Mouse (Mus musculus) heart, adult 11 months (tissue): ENCODE measurements around the gene Nub1.
A peak's percentile ranks its signal among the peaks of the same experiment; 100 is the strongest.

ENCODE experiments used
- DNase-seq: peaks from one replicate; pipeline ENCODE4 v3.0.0; 2022

Gene Nub1

GRCm38 (mm10) chr5:24704615-24705014 is 19.3 kb downstream of the Nub1 start:
- DNase-seq: no peak

GRCm38 (mm10) chr5:24709962-24710361 is 24.6 kb downstream of the Nub1 start:
- peak; percentile 94 for DNase-seq

- DNase-seq: no peak
Measured at GRCm38 (mm10) chr5:24711615-24712014, 26.3 kb downstream of the Nub1 start.

- peak; percentile 91 for DNase-seq
Measured at GRCm38 (mm10) chr5:24713199-24713598, 27.9 kb downstream of the Nub1 start.

- DNase-seq: no peak
Measured at GRCm38 (mm10) chr5:24713987-24714386, 28.7 kb downstream of the Nub1 start.

- no peak for DNase-seq
Measured at GRCm38 (mm10) chr5:24718076-24718475, 32.7 kb downstream of the Nub1 start.

- DNase-seq: no peak
Measured at GRCm38 (mm10) chr5:24719852-24720251, 34.5 kb downstream of the Nub1 start.

GRCm38 (mm10) chr5:24723527-24724269 is 38.4 kb downstream of the Nub1 start:
- peak; percentile 92 for DNase-seq

GRCm38 (mm10) chr5:24724270-24724634 is 38.9 kb downstream of the Nub1 start:
- DNase-seq: no peak

GRCm38 (mm10) chr5:24724805-24725204 is 39.5 kb downstream of the Nub1 start:
- no peak for DNase-seq

- no peak for DNase-seq
Measured at GRCm38 (mm10) chr5:24725897-24726296, 40.6 kb downstream of the Nub1 start.

GRCm38 (mm10) chr5:24726901-24727836 is 41.8 kb downstream of the Nub1 start:
- DNase-seq: peak; percentile 94

GRCm38 (mm10) chr5:24729797-24730487 is 44.6 kb downstream of the Nub1 start:
- peak; percentile 90 for DNase-seq

GRCm38 (mm10) chr5:24730488-24730871 is 45.1 kb downstream of the Nub1 start, which contains the start of gene Wdr86:
Wdr86 (minus strand) TSS chr5:24730727.
- DNase-seq: no peak

GRCm38 (mm10) chr5:24730986-24731385 is 45.7 kb downstream of the Nub1 start:
- DNase-seq: peak; percentile 92

- DNase-seq: peak; percentile 90
Measured at GRCm38 (mm10) chr5:24733134-24733533, 47.8 kb downstream of the Nub1 start.

GRCm38 (mm10) chr5:24733771-24734426 is 48.6 kb downstream of the Nub1 start:
- no peak for DNase-seq

- DNase-seq: peak; percentile 81
Measured at GRCm38 (mm10) chr5:24737595-24737994, 52.3 kb downstream of the Nub1 start.

- DNase-seq: no peak
Measured at GRCm38 (mm10) chr5:24738517-24738916, 53.2 kb downstream of the Nub1 start.

- peak; percentile 99 for DNase-seq
Measured at GRCm38 (mm10) chr5:24739141-24739753, 53.9 kb downstream of the Nub1 start.

GRCm38 (mm10) chr5:24741172-24741885 is 56.0 kb downstream of the Nub1 start:
- DNase-seq: no peak

GRCm38 (mm10) chr5:24743956-24744355 is 58.6 kb downstream of the Nub1 start:
- DNase-seq: no peak
